Mouse (Mus musculus): ENCODE measurements around the gene BC035947. TPM values are rescaled to one million over a fixed set of nuclear protein-coding genes. Genes with fewer than 3 reads are reported as not detected.
"Not testable (repeated sequence)": the region's sequence is repeated elsewhere in the genome, so short reads cannot be mapped to it uniquely, and the experiment has no call there.

The BC035947 gene
- polyA plus RNA-seq (2015; fragmentation: Nextera tagmentation; extraction: Ambion mirVana) = 0.04 TPM in 1 of 2 replicates, not detected in the other

GRCm38 (mm10) chr1:78511621-78512160, at the start of gene BC035947:
Gene BC035947 (minus strand): TSS chr1:78512158.
- peaks cover 23% of the 10 kb centered on the region for H3K27me3 ChIP-seq
- 2% methylated on average over 25 of the region's 25 CpGs for WGBS
- no peak within 1 kb of the TSS for H3K27ac ChIP-seq
- H3K4me1 ChIP-seq (replicated peaks) = peaks cover 5% of the 10 kb centered on the region
- ATAC-seq (replicated peaks; ENCODE audit: insufficient number of reproducible peaks, insufficient read depth, low FRiP score, low read depth) = 0 out of 2 replicates have a peak, but pooled peaks have one; percentile 43
- no peak within 1 kb of the TSS for H3K9ac ChIP-seq
- H3K4me2 ChIP-seq = peak within 1 kb of the TSS; percentile 67
- H3K36me3 ChIP-seq = no peaks in the 10 kb centered on the region
- no peaks in the 10 kb centered on the region for H3K9me3 ChIP-seq (replicated peaks)
- peak within 1 kb of the TSS; percentile 39 for H3K4me3 ChIP-seq

GRCm38 (mm10) chr1:78554012-78554666, 42.2 kb upstream of the BC035947 start:
- H3K4me2 ChIP-seq = no peak overlapping the region
- H3K9me3 ChIP-seq (replicated peaks) = no peaks in the 10 kb centered on the region
- H3K27ac ChIP-seq = no peak overlapping the region
- H3K36me3 ChIP-seq = no peaks in the 10 kb centered on the region
- no peaks in the 10 kb centered on the region for H3K4me1 ChIP-seq (replicated peaks)
- no peaks in the 10 kb centered on the region for H3K27me3 ChIP-seq
- WGBS = 49% methylated on average over 8 of the region's 8 CpGs
- ATAC-seq (replicated peaks; ENCODE audit: insufficient number of reproducible peaks, insufficient read depth, low FRiP score, low read depth) = no peak
- no peak overlapping the region for H3K4me3 ChIP-seq
- no peak overlapping the region for H3K9ac ChIP-seq

- Histone ChIP-seq H3K4me2 (no peak overlapping the region), H3K4me1 (replicated peaks) (no peaks in the 10 kb centered on the region), H3K27me3 (no peaks in the 10 kb centered on the region), H3K36me3 (no peaks in the 10 kb centered on the region), H3K9me3 (replicated peaks) (no peaks in the 10 kb centered on the region), H3K27ac (no peak overlapping the region), H3K4me3 (no peak overlapping the region), H3K9ac (no peak overlapping the region)
- 32% methylated on average over 6 of the region's 6 CpGs for WGBS
- no peak for ATAC-seq (replicated peaks; ENCODE audit: insufficient number of reproducible peaks, insufficient read depth, low FRiP score, low read depth)
Measured at GRCm38 (mm10) chr1:78548961-78549360, 37.0 kb upstream of the BC035947 start.

- Histone ChIP-seq H3K4me3 (no peak overlapping the region), H3K27me3 (no peaks in the 10 kb centered on the region), H3K9me3 (replicated peaks) (no peaks in the 10 kb centered on the region), H3K4me1 (replicated peaks) (no peaks in the 10 kb centered on the region), H3K27ac (no peak overlapping the region), H3K36me3 (no peaks in the 10 kb centered on the region), H3K9ac (no peak overlapping the region), H3K4me2 (no peak overlapping the region)
- WGBS = 82% methylated on average over 9 of the region's 9 CpGs
- no peak for ATAC-seq (replicated peaks; ENCODE audit: insufficient number of reproducible peaks, insufficient read depth, low FRiP score, low read depth)
Measured at GRCm38 (mm10) chr1:78546258-78546657, 34.3 kb upstream of the BC035947 start.

GRCm38 (mm10) chr1:78543631-78544030, 31.7 kb upstream of the BC035947 start:
- not testable (repeated sequence) for H3K9me3 ChIP-seq (replicated peaks); H3K27ac ChIP-seq; H3K4me2 ChIP-seq; H3K4me3 ChIP-seq; ATAC-seq (replicated peaks; ENCODE audit: insufficient number of reproducible peaks, insufficient read depth, low FRiP score, low read depth); H3K9ac ChIP-seq; H3K27me3 ChIP-seq; H3K4me1 ChIP-seq (replicated peaks); H3K36me3 ChIP-seq
- WGBS = 82% methylated on average over 1 of the region's 1 CpGs

- Histone ChIP-seq H3K9ac (no peak overlapping the region), H3K4me2 (no peak overlapping the region), H3K4me1 (replicated peaks) (peaks cover 13% of the 10 kb centered on the region), H3K27me3 (no peaks in the 10 kb centered on the region), H3K27ac (peak overlapping the region; percentile 8; the same call in 1 of the 2 replicates), H3K9me3 (replicated peaks) (no peaks in the 10 kb centered on the region), H3K36me3 (no peaks in the 10 kb centered on the region), H3K4me3 (no peak overlapping the region)
- WGBS = 33% methylated on average over 6 of the region's 6 CpGs
- ATAC-seq (replicated peaks; ENCODE audit: insufficient number of reproducible peaks, insufficient read depth, low FRiP score, low read depth) = peak; percentile 38; the same call in 1 of the 2 replicates
Measured at GRCm38 (mm10) chr1:78539166-78539565, 27.2 kb upstream of the BC035947 start.

GRCm38 (mm10) chr1:78538396-78538795, 26.4 kb upstream of the BC035947 start:
- ATAC-seq (replicated peaks; ENCODE audit: insufficient number of reproducible peaks, insufficient read depth, low FRiP score, low read depth) = no peak
- no peak overlapping the region for H3K27ac ChIP-seq
- H3K4me3 ChIP-seq = no peak overlapping the region
- WGBS = 77% methylated on average over 5 of the region's 5 CpGs
- no peak overlapping the region for H3K9ac ChIP-seq
- H3K4me1 ChIP-seq (replicated peaks) = peaks cover 13% of the 10 kb centered on the region
- H3K36me3 ChIP-seq = no peaks in the 10 kb centered on the region
- no peaks in the 10 kb centered on the region for H3K9me3 ChIP-seq (replicated peaks)
- no peak overlapping the region for H3K4me2 ChIP-seq
- H3K27me3 ChIP-seq = no peaks in the 10 kb centered on the region

- WGBS = 19% methylated on average over 16 of the region's 16 CpGs
Measured at GRCm38 (mm10) chr1:78537494-78538010, 25.6 kb upstream of the BC035947 start.

GRCm38 (mm10) chr1:78536310-78537164, 24.6 kb upstream of the BC035947 start:
- Histone ChIP-seq H3K9ac (0 out of 2 replicates have a peak overlapping the region, but pooled peaks have one; percentile 52), H3K4me3 (peak overlapping the region; percentile 51), H3K27ac (peak overlapping the region; percentile 54; the same call in 1 of the 2 replicates)

More at GRCm38 (mm10) chr1:78537494-78538010, 25.6 kb upstream of the BC035947 start:
- ATAC-seq (replicated peaks; ENCODE audit: insufficient number of reproducible peaks, insufficient read depth, low FRiP score, low read depth) = peak; percentile 61; the same call in 1 of the 2 replicates
- no peaks in the 10 kb centered on the region for H3K27me3 ChIP-seq
- no peaks in the 10 kb centered on the region for H3K9me3 ChIP-seq (replicated peaks)
- no peaks in the 10 kb centered on the region for H3K36me3 ChIP-seq
- H3K4me1 ChIP-seq (replicated peaks) = peaks cover 13% of the 10 kb centered on the region
- peak overlapping the region; percentile 51 for H3K4me3 ChIP-seq
- peak overlapping the region; percentile 54 for H3K27ac ChIP-seq
- peak overlapping the region; percentile 77 for H3K4me2 ChIP-seq
- H3K9ac ChIP-seq = peak overlapping the region; percentile 52

GRCm38 (mm10) chr1:78534428-78535150, 22.6 kb upstream of the BC035947 start:
- Histone ChIP-seq H3K4me3 (no peak overlapping the region), H3K36me3 (no peaks in the 10 kb centered on the region), H3K4me1 (replicated peaks) (peaks cover 13% of the 10 kb centered on the region), H3K27ac (no peak overlapping the region), H3K9ac (no peak overlapping the region), H3K4me2 (no peak overlapping the region), H3K27me3 (no peaks in the 10 kb centered on the region), H3K9me3 (replicated peaks) (no peaks in the 10 kb centered on the region)
- ATAC-seq (replicated peaks; ENCODE audit: insufficient number of reproducible peaks, insufficient read depth, low FRiP score, low read depth) = no peak
- WGBS = 55% methylated on average over 9 of the region's 9 CpGs

More at GRCm38 (mm10) chr1:78536310-78537164, 24.6 kb upstream of the BC035947 start:
- H3K4me2 ChIP-seq = peak overlapping the region; percentile 77
- H3K27me3 ChIP-seq = no peaks in the 10 kb centered on the region
- ATAC-seq (replicated peaks; ENCODE audit: insufficient number of reproducible peaks, insufficient read depth, low FRiP score, low read depth) = no peak; the same call in 1 of the 2 replicates
- peaks cover 13% of the 10 kb centered on the region for H3K4me1 ChIP-seq (replicated peaks)
- no peaks in the 10 kb centered on the region for H3K9me3 ChIP-seq (replicated peaks)
- 35% methylated on average over 19 of the region's 19 CpGs for WGBS
- H3K36me3 ChIP-seq = no peaks in the 10 kb centered on the region

Measured in heart, embryonic 15.5 days (tissue).